Mouse (Mus musculus) embryonic fibroblast, embryonic 13.5 days (primary cell): ENCODE measurements around the gene Wfikkn2.

Source experiments
- CTCF ChIP-seq: IDR thresholded peaks from 2 replicates; pipeline ENCODE4 v1.5.1; 2011; ENCODE audit warnings: mild to moderate bottlenecking, control low read depth, low read length, moderate library complexity, borderline replicate concordance; ENCODE audit not compliant: insufficient read depth
- POLR2A ChIP-seq: IDR thresholded peaks from 2 replicates; pipeline ENCODE4 v1.6.1; 2011; ENCODE audit warnings: low read depth, mild to moderate bottlenecking, control low read depth, low read length, moderate library complexity

DNA sequence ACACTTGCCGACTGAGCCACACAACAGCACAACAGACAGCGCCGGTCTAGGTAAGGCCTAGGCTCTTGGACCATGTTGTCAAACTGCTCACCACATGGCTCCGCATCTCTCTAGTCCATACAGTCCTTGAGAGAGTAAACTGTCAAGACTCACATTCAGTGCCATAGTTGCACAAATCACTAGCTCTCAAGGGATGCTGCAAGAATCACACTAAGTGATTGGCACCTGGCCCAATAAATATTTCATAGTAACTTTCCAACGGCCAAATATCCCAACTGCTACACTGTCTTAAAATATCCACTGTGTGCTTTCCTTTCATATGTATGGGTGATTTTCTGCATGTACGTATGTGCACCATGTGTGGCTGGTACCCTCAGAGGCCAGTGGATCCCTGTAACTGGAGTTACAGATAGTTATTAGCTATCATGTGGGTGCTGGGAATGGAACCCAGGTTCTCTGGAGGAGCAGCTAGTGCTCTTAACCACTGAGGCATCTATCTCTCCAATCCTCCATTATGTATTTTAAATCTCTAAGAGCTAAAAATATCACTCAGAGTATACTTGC is 37.8 kb upstream of the Wfikkn2 start:
- no peak for TF ChIP-seq CTCF
- no peak for TF ChIP-seq POLR2A
